Comparison of ENCODE assay signal across 21 mouse cellular contexts in the genomic region with DNA sequence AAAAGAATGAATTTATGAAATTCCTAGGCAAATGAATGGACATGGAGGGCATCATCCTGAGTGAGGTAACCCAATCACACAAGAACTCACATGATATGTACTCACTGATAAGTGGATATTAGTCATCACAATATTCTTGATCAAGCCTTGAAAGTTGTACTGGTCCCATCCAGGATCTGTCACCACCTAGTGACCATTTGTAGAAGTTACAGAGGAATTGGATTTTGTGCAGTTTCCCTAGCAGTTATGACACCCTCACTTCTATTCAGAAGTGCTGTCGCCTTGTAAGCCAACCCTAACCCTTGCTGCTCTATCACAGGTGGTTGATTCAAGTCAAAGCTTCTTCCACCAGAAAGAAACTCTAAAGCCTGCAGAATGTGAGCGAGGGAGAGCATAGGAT. TPM values are rescaled to one million over a fixed set of nuclear protein-coding genes. Genes with fewer than 3 reads are reported as not detected.
A peak's percentile ranks its signal among the peaks of the same experiment; 100 is the strongest.
DNase-seq lines count a peak whose midpoint lies in the region; ATAC-seq and TF ChIP-seq lines count a peak whose summit lies in the region.
"Had no signal": no experiment of that assay in that cellular context is flagged by ENCODE, and none has a peak within 500 bp of the region (broad histone marks: within the 10 kb centered on the region; RNA-seq: fewer than 3 reads in every experiment).

No protein-coding gene starts in this region.

- TF ChIP-seq CTCF in kidney, postnatal 0 days (IDR thresholded peaks at IDR 0.05; ENCODE audit: low read depth) = peak; percentile 18; the same call in 1 of the 2 replicates

- no peak overlapping the region for H3K4me2 ChIP-seq in kidney, postnatal 0 days (ENCODE audit: low read length)
- H3K4me2 ChIP-seq: heart, embryonic 13.5 days; liver, embryonic 15.5 days; neural tube, embryonic 13.5 days had no signal

- no peaks in the 10 kb centered on the region for H3K4me1 ChIP-seq in kidney, postnatal 0 days (replicated peaks; ENCODE audit: insufficient read depth, low read length)
- H3K4me1 ChIP-seq: heart, embryonic 13.5 days; limb, embryonic 10.5 days; liver, embryonic 15.5 days; neural tube, embryonic 13.5 days had no signal

- intact Hi-C loops in gastrocnemius, postnatal 36 days (cut with DNase I) = no loop called here

- ATAC-seq in kidney, postnatal 0 days (replicated peaks; ENCODE audit: low FRiP score, low read depth) = no peak
- ATAC-seq in common myeloid progenitor, adult 5-6 weeks (replicated peaks; ENCODE audit: low read depth, poor library complexity, severe bottlenecking) = peak; percentile 68; the same call in 1 of the 2 replicates
- ATAC-seq in erythroid progenitor cell, adult 5-6 weeks (replicated peaks; ENCODE audit: low FRiP score, poor library complexity, severe bottlenecking) = no peak
- ATAC-seq: forebrain, postnatal 0 days; midbrain, embryonic 16.5 days had no signal

- no peak overlapping the region for H3K4me3 ChIP-seq in kidney, postnatal 0 days (replicated peaks; ENCODE audit: low read depth, low read length)
- H3K4me3 ChIP-seq: heart, embryonic 13.5 days; limb, embryonic 10.5 days; liver, embryonic 15.5 days; neural tube, embryonic 13.5 days had no signal

- no peaks in the 10 kb centered on the region for H3K27me3 ChIP-seq in kidney, postnatal 0 days (ENCODE audit: insufficient read depth, low read length)
- H3K27me3 ChIP-seq: liver, embryonic 15.5 days; neural tube, embryonic 13.5 days had no signal

- WGBS in kidney, postnatal 0 days = 67% methylated on average over 2 of the region's 2 CpGs

- no peak overlapping the region for H3K9ac ChIP-seq in kidney, postnatal 0 days (ENCODE audit: low read depth, low read length)
- H3K9ac ChIP-seq: forebrain, postnatal 0 days; heart, embryonic 13.5 days; liver, embryonic 15.5 days; neural tube, embryonic 13.5 days had no signal

- DNase-seq in kidney, postnatal 0 days (ENCODE audit: low spot score) = no peak
- DNase-seq in kidney, postnatal 10 days = no peak
- peak; percentile 62 for DNase-seq in 416B (ENCODE audit: low read depth)
- peak; percentile 31 for DNase-seq in ES-CJ7 (ENCODE audit: low read depth, low spot score)
- no peak for DNase-seq in gastrocnemius, postnatal 36 days
- no peak for DNase-seq in heart, postnatal 4 days
- DNase-seq: right cerebral cortex, postnatal 25 days had no signal

- H3K27ac ChIP-seq in kidney, postnatal 0 days = no peak overlapping the region
- H3K27ac ChIP-seq: heart, embryonic 13.5 days; limb, embryonic 10.5 days; liver, embryonic 15.5 days; macrophage; neural tube, embryonic 13.5 days had no signal

- H3K9me3 ChIP-seq in kidney, postnatal 0 days (replicated peaks; ENCODE audit: low read length) = no peaks in the 10 kb centered on the region
- H3K9me3 ChIP-seq: heart, embryonic 13.5 days; limb, embryonic 10.5 days; liver, embryonic 15.5 days; neural tube, embryonic 13.5 days had no signal

- no peaks in the 10 kb centered on the region for H3K36me3 ChIP-seq in kidney, postnatal 0 days (ENCODE audit: insufficient read depth, low read length)
- H3K36me3 ChIP-seq: heart, embryonic 13.5 days; limb, embryonic 10.5 days; liver, embryonic 15.5 days; neural tube, embryonic 13.5 days had no signal

RNA-seq across cellular contexts. Expression of a gene that starts 8.2 kb away (rescaled TPM):
- 0.09 and 0.22 TPM in 2 replicates for polyA plus RNA-seq in kidney, postnatal 0 days (2015; fragmentation: Nextera tagmentation; extraction: Ambion mirVana)
- not detected in 2 replicates for total RNA-seq in common myeloid progenitor, adult 5-6 weeks (2017)
- total RNA-seq in gastrocnemius, postnatal 36 days (2021) = under 1 TPM in 1 of 2 experiments, not detected in 1; 0.46 TPM
- not detected in 2 replicates for total RNA-seq in erythroid progenitor cell, adult 5-6 weeks (2015; ENCODE audit: low replicate concordance)
- not detected in 2 replicates for total RNA-seq in erythroid progenitor cell, adult 5-6 weeks (2017; ENCODE audit: low replicate concordance)
- not detected for total RNA-seq in heart, postnatal 4 days (2021)
- total RNA-seq: forebrain, postnatal 0 days; hematopoietic stem cell, adult 5-6 weeks; layer of hippocampus, postnatal 25 days had no signal
- polyA plus RNA-seq: embryonic facial prominence, embryonic 11.5 days; forebrain, postnatal 0 days; heart, embryonic 13.5 days; intestine, embryonic 14.5 days; limb, embryonic 10.5 days; macrophage; midbrain, embryonic 16.5 days; neural tube, embryonic 13.5 days had no signal

RNA-seq across cellular contexts. Expression of a gene that starts 10.3 kb away (rescaled TPM):
- 0.03 and 0.09 TPM in 2 replicates for polyA plus RNA-seq in kidney, postnatal 0 days (2015; fragmentation: Nextera tagmentation; extraction: Ambion mirVana)
- total RNA-seq in common myeloid progenitor, adult 5-6 weeks (2017) = not detected in 2 replicates
- total RNA-seq in gastrocnemius, postnatal 36 days (2021) = under 1 TPM; 0.59 to 0.99 TPM
- total RNA-seq in erythroid progenitor cell, adult 5-6 weeks (2015; ENCODE audit: low replicate concordance) = not detected in 2 replicates
- total RNA-seq in erythroid progenitor cell, adult 5-6 weeks (2017; ENCODE audit: low replicate concordance) = not detected in 2 replicates
- under 1 TPM; 0.29 to 0.61 TPM for total RNA-seq in heart, postnatal 4 days (2021)
- total RNA-seq: hematopoietic stem cell, adult 5-6 weeks had no signal
- polyA plus RNA-seq: embryonic facial prominence, embryonic 11.5 days; liver, embryonic 15.5 days; macrophage had no signal

RNA-seq across cellular contexts. Expression of a gene that starts 47.9 kb away (rescaled TPM):
- not detected in 2 replicates for polyA plus RNA-seq in kidney, postnatal 0 days (2015; fragmentation: Nextera tagmentation; extraction: Ambion mirVana)
- not detected in 2 replicates for total RNA-seq in common myeloid progenitor, adult 5-6 weeks (2017)
- total RNA-seq in gastrocnemius, postnatal 36 days (2021) = not detected
- total RNA-seq in erythroid progenitor cell, adult 5-6 weeks (2015; ENCODE audit: low replicate concordance) = not detected in 2 replicates
- total RNA-seq in erythroid progenitor cell, adult 5-6 weeks (2017; ENCODE audit: low replicate concordance) = not detected in 2 replicates
- total RNA-seq in heart, postnatal 4 days (2021) = not detected
- total RNA-seq: forebrain, postnatal 0 days; gastrocnemius, postnatal 4 days; hematopoietic stem cell, adult 5-6 weeks; layer of hippocampus, postnatal 25 days had no signal
- polyA plus RNA-seq: embryonic facial prominence, embryonic 11.5 days; forebrain, postnatal 0 days; heart, embryonic 13.5 days; intestine, embryonic 14.5 days; limb, embryonic 10.5 days; liver, embryonic 15.5 days; macrophage; midbrain, embryonic 16.5 days; neural tube, embryonic 13.5 days had no signal

RNA-seq across cellular contexts. Expression of a gene that starts 48.1 kb away (rescaled TPM):
- not detected in 2 replicates for polyA plus RNA-seq in kidney, postnatal 0 days (2015; fragmentation: Nextera tagmentation; extraction: Ambion mirVana)
- not detected in 2 replicates for total RNA-seq in common myeloid progenitor, adult 5-6 weeks (2017)
- not detected for total RNA-seq in gastrocnemius, postnatal 36 days (2021)
- total RNA-seq in erythroid progenitor cell, adult 5-6 weeks (2015; ENCODE audit: low replicate concordance) = not detected in 2 replicates
- not detected in 2 replicates for total RNA-seq in erythroid progenitor cell, adult 5-6 weeks (2017; ENCODE audit: low replicate concordance)
- not detected for total RNA-seq in heart, postnatal 4 days (2021)
- total RNA-seq: forebrain, postnatal 0 days; gastrocnemius, postnatal 4 days; hematopoietic stem cell, adult 5-6 weeks; layer of hippocampus, postnatal 25 days had no signal
- polyA plus RNA-seq: embryonic facial prominence, embryonic 11.5 days; forebrain, postnatal 0 days; heart, embryonic 13.5 days; intestine, embryonic 14.5 days; limb, embryonic 10.5 days; liver, embryonic 15.5 days; macrophage; midbrain, embryonic 16.5 days; neural tube, embryonic 13.5 days had no signal

RNA-seq across cellular contexts. Expression of a gene that starts 51.7 kb away (rescaled TPM):
- polyA plus RNA-seq in kidney, postnatal 0 days (2015; fragmentation: Nextera tagmentation; extraction: Ambion mirVana) = 0.13 and 0.20 TPM in 2 replicates
- not detected in 2 replicates for total RNA-seq in common myeloid progenitor, adult 5-6 weeks (2017)
- total RNA-seq in gastrocnemius, postnatal 36 days (2021) = under 1 TPM in 1 of 2 experiments, not detected in 1; 0.07 TPM
- not detected in 2 replicates for total RNA-seq in erythroid progenitor cell, adult 5-6 weeks (2015; ENCODE audit: low replicate concordance)
- not detected in 2 replicates for total RNA-seq in erythroid progenitor cell, adult 5-6 weeks (2017; ENCODE audit: low replicate concordance)
- total RNA-seq in heart, postnatal 4 days (2021) = under 1 TPM; 0.09 to 0.17 TPM
- total RNA-seq: forebrain, postnatal 0 days; hematopoietic stem cell, adult 5-6 weeks had no signal
- polyA plus RNA-seq: embryonic facial prominence, embryonic 11.5 days; forebrain, postnatal 0 days; heart, embryonic 13.5 days; limb, embryonic 10.5 days; macrophage; midbrain, embryonic 16.5 days; neural tube, embryonic 13.5 days had no signal

Comparison
In these comparisons a context has a peak if more than half of its experiments do, and no peak if none do; other contexts are left out.
1. DNase-seq: peak in 416B (single experiment) and ES-CJ7 (single experiment); none in kidney, postnatal 0 days (single experiment), kidney, postnatal 10 days (single experiment), gastrocnemius, postnatal 36 days (0 of 2) and heart, postnatal 4 days (single experiment).